Mouse (Mus musculus): ENCODE measurements around the gene Osbpl7.

DNA sequence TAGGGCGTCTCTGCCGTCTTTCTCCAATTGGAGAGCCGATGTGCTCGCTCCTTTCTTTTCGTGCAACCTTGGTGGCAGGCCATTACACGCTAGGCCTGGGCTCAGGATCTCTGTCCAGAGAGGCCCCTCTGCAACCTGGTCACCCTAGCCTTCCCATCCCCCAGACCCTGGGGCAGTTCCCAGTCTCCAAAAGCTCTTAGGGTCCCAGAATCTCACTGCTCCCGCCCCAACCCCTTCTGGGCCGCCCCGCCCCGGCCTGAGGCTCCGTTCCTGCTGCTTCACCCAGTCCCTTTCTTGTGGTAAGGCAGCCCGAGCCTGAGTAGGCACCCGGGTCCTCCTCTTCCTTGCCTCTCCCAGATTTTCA is 31.1 kb upstream of the Osbpl7 start:
- TF ChIP-seq CTCF (conservative IDR thresholded peaks at IDR 0.05; ENCODE audit: insufficient read depth, insufficient read length, low read depth, low read length) (no peak), POLR2A (IDR thresholded peaks at IDR 0.05; ENCODE audit: low read depth, low read length) (no peak)
